Mouse (Mus musculus): ENCODE results near the gene C5ar2. TPM values are rescaled to one million over a fixed set of nuclear protein-coding genes. Genes with fewer than 3 reads are reported as not detected.
"Not testable (repeated sequence)": the region's sequence is repeated elsewhere in the genome, so short reads cannot be mapped to it uniquely, and the experiment has no call there.

The C5ar2 gene
- total and polyA plus RNA-seq, 3 experiments: 1.1 to 1.6 (median 1.4) TPM

DNA sequence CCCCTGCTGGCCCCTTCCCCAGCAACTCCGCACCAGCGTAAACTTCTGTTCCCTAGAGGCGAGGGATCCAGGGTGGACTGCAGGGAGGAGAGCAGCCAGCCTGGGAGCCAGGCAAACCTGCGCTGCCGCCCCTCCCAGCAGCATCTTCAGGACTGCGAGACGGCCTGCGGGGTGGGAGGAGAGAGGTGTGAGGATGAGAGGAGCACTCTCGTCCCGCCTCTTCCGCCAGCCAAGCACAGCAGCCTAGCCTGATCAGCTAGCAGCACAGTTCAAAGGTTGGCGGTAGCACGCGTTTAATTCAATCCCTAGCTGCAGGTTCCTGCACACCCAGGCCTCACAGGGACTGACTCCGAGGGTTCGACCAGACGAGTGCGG lies 29.8 kb upstream of the C5ar2 start:
- peak overlapping the region; percentile 55 for H3K27ac ChIP-seq
- no peaks in the 10 kb centered on the region for H3K79me2 ChIP-seq (replicated peaks; ENCODE audit: control insufficient read depth, insufficient read depth, low read length)
- intact Hi-C loops (cut with DNase I): loop anchor here (1.0 kb wide), 1 partner anchor 12 kb away; no protein-coding TSS in a partner anchor
- H3K4me3 ChIP-seq: peak overlapping the region; percentile 83
- H3K36me3 ChIP-seq (ENCODE audit: control insufficient read depth, insufficient read depth, low read length): no peaks in the 10 kb centered on the region
- DNase-seq: no peak
- H3K4me1 ChIP-seq (ENCODE audit: control insufficient read depth, insufficient read depth, low read length): peaks cover 5% of the 10 kb centered on the region
- H3K9ac ChIP-seq (ENCODE audit: low read depth, low read length): peak overlapping the region; percentile 67
- 13% methylated on average over 18 of the region's 18 CpGs for WGBS
- H3K27me3 ChIP-seq (ENCODE audit: control insufficient read depth, insufficient read depth, low read length): no peaks in the 10 kb centered on the region
- TF ChIP-seq CTCF (IDR thresholded peaks at IDR 0.05) (no peak), POLR2A (IDR thresholded peaks at IDR 0.05; ENCODE audit: insufficient read depth, low read depth, low read length) (peak; percentile 34; the same call in 1 of the 2 replicates), EP300 (IDR thresholded peaks at IDR 0.05; ENCODE audit: insufficient read depth, low read depth, low read length) (no peak)

- TF ChIP-seq EP300 (IDR thresholded peaks at IDR 0.05; ENCODE audit: insufficient read depth, low read depth, low read length) (0 out of 2 replicates have a peak, but pooled peaks have one; percentile 26), CTCF (IDR thresholded peaks at IDR 0.05) (no peak), POLR2A (IDR thresholded peaks at IDR 0.05; ENCODE audit: insufficient read depth, low read depth, low read length) (peak; percentile 43; the same call in 1 of the 2 replicates)
- Histone ChIP-seq H3K9ac (ENCODE audit: low read depth, low read length) (peak within 1 kb of the TSS; percentile 85), H3K4me1 (ENCODE audit: control insufficient read depth, insufficient read depth, low read length) (peaks cover 5% of the 10 kb centered on the region), H3K27me3 (ENCODE audit: control insufficient read depth, insufficient read depth, low read length) (no peaks in the 10 kb centered on the region), H3K4me3 (peak within 1 kb of the TSS; percentile 83), H3K27ac (peak within 1 kb of the TSS; percentile 82), H3K36me3 (ENCODE audit: control insufficient read depth, insufficient read depth, low read length) (no peaks in the 10 kb centered on the region), H3K79me2 (replicated peaks; ENCODE audit: control insufficient read depth, insufficient read depth, low read length) (no peaks in the 10 kb centered on the region)
- under 1% methylated on average over 39 of the region's 49 CpGs for WGBS
- intact Hi-C loops (cut with DNase I): loop anchor here (1.0 kb wide), 1 partner anchor 12 kb away; no protein-coding TSS in a partner anchor
- peak; percentile 87 to 90 for DNase-seq
Measured at GRCm38 (mm10) chr7:16273081-16273765, 29.3 kb upstream of the C5ar2 start, which contains the start of gene Inafm1. Gene Inafm1 (minus strand): TSS chr7:16273617.

GRCm38 (mm10) chr7:16272681-16273080 lies 28.7 kb upstream of the C5ar2 start:
- peak overlapping the region; percentile 83 for H3K4me3 ChIP-seq
- under 1% methylated on average over 46 of the region's 46 CpGs for whole genome bisulfite sequencing
- H3K27me3 ChIP-seq (ENCODE audit: control insufficient read depth, insufficient read depth, low read length): no peaks in the 10 kb centered on the region
- TF ChIP-seq EP300 (IDR thresholded peaks at IDR 0.05; ENCODE audit: insufficient read depth, low read depth, low read length) (no peak), CTCF (IDR thresholded peaks at IDR 0.05) (peak; percentile 50)
- intact Hi-C loops (cut with DNase I): loop anchor here (1.0 kb wide), 1 partner anchor 13 kb away; no protein-coding TSS in a partner anchor
- H3K9ac ChIP-seq (ENCODE audit: low read depth, low read length): peak overlapping the region; percentile 85
- peak overlapping the region; percentile 82 for H3K27ac ChIP-seq
- H3K79me2 ChIP-seq (replicated peaks; ENCODE audit: control insufficient read depth, insufficient read depth, low read length): no peaks in the 10 kb centered on the region
- H3K36me3 ChIP-seq (ENCODE audit: control insufficient read depth, insufficient read depth, low read length): no peaks in the 10 kb centered on the region
- peak; percentile 74 to 78 for DNase-seq
- peaks cover 5% of the 10 kb centered on the region for H3K4me1 ChIP-seq (ENCODE audit: control insufficient read depth, insufficient read depth, low read length)

DNA sequence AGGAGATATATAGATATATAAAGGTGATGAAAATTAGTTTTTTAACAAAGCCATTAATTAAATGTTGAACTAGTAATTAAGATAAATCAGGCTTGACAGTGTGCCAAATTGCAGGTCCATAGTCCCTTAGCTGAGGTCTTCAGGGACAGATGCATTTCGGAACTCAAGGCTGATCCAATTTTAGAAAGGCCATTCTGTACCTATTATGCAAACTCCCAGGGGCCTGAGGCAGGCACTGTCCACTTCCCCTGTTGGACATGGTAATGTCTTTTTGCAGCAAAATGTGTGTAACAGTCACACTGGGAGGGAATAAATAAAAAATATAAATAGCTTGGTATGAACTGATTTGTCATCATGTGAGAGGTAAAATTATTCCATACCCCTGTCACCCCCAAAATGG lies 27.2 kb upstream of the C5ar2 start:
- no peak overlapping the region for H3K27ac ChIP-seq
- peaks cover 5% of the 10 kb centered on the region for H3K4me1 ChIP-seq (ENCODE audit: control insufficient read depth, insufficient read depth, low read length)
- no peaks in the 10 kb centered on the region for H3K27me3 ChIP-seq (ENCODE audit: control insufficient read depth, insufficient read depth, low read length)
- intact Hi-C loops (cut with DNase I): no loop called here
- TF ChIP-seq POLR2A (IDR thresholded peaks at IDR 0.05; ENCODE audit: insufficient read depth, low read depth, low read length): no peak
- no peak for TF ChIP-seq CTCF (IDR thresholded peaks at IDR 0.05)
- no peak for TF ChIP-seq EP300 (IDR thresholded peaks at IDR 0.05; ENCODE audit: insufficient read depth, low read depth, low read length)
- 27% methylated on average over 1 of the region's 1 CpGs for WGBS
- H3K4me3 ChIP-seq: no peak overlapping the region
- H3K79me2 ChIP-seq (replicated peaks; ENCODE audit: control insufficient read depth, insufficient read depth, low read length): no peaks in the 10 kb centered on the region
- no peaks in the 10 kb centered on the region for H3K36me3 ChIP-seq (ENCODE audit: control insufficient read depth, insufficient read depth, low read length)
- DNase-seq: no peak
- no peak overlapping the region for H3K9ac ChIP-seq (ENCODE audit: low read depth, low read length)

DNA sequence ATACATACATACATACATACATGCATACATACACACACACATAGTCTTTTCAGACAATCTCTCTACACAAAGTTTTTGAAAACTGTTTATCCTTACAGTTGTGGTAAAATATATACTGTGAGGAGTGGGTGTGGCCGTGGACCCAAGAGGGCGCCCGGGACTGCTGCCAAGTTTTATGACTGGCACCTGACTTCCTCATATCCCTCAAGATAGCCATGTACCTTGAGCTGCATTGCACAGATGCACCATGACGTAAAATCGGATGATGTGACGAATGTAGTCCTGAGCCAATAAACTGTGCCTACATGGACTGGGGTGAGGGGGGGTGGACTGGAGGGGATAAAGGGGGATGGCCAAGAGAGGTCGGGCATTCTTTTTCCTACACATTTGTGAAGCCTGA lies 22.6 kb upstream of the C5ar2 start:
- whole genome bisulfite sequencing: 69% methylated on average over 7 of the region's 7 CpGs
- H3K79me2 ChIP-seq (replicated peaks; ENCODE audit: control insufficient read depth, insufficient read depth, low read length): not testable (repeated sequence)

DNA sequence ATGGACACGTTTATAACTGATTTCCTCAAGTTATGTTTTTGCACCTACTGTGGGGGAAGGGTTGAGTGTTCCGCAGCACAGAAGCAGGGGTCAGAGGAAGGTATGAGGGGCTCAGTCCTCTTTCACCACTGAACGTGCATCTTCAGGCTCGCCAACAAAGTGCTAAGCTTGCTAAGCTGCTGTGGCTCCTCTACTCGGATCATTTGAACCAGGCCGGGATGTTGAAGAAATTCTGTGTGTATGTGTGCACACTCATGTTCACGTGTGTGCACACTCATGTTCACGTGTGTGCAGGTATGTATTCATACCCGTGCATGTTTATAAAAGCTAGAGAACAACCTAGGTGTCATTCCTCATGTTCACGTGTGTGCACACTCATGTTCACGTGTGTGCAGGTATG lies 21.9 kb upstream of the C5ar2 start:
- Histone ChIP-seq H3K4me3 (no peak overlapping the region), H3K9ac (ENCODE audit: low read depth, low read length) (no peak overlapping the region), H3K27me3 (ENCODE audit: control insufficient read depth, insufficient read depth, low read length) (no peaks in the 10 kb centered on the region), H3K4me1 (ENCODE audit: control insufficient read depth, insufficient read depth, low read length) (no peaks in the 10 kb centered on the region; the same call in 1 of the 2 replicates), H3K27ac (no peak overlapping the region), H3K36me3 (ENCODE audit: control insufficient read depth, insufficient read depth, low read length) (no peaks in the 10 kb centered on the region), H3K79me2 (replicated peaks; ENCODE audit: control insufficient read depth, insufficient read depth, low read length) (no peaks in the 10 kb centered on the region)
- intact Hi-C loops (cut with DNase I): no loop called here
- WGBS: 87% methylated on average over 11 of the region's 11 CpGs
- no peak for DNase-seq
- TF ChIP-seq EP300 (IDR thresholded peaks at IDR 0.05; ENCODE audit: insufficient read depth, low read depth, low read length): no peak

More for the DNA sequence above, 22.6 kb upstream of the C5ar2 start:
- H3K36me3 ChIP-seq (ENCODE audit: control insufficient read depth, insufficient read depth, low read length); H3K4me3 ChIP-seq; H3K27me3 ChIP-seq (ENCODE audit: control insufficient read depth, insufficient read depth, low read length); H3K4me1 ChIP-seq (ENCODE audit: control insufficient read depth, insufficient read depth, low read length); DNase-seq; intact Hi-C loops (cut with DNase I); H3K27ac ChIP-seq; H3K9ac ChIP-seq (ENCODE audit: low read depth, low read length): not testable (repeated sequence)

Measured in heart, adult 2 months (tissue).